Mouse (Mus musculus) spleen, adult 2 months (tissue): ENCODE results near the gene Ndufaf4.

ENCODE experiments used
- CTCF ChIP-seq: fragments of 200-500 bp; IDR thresholded peaks from 2 replicates; pipeline ENCODE4 v1.5.1; 2011; ENCODE audit warnings: mild to moderate bottlenecking, inconsistent platforms; ENCODE audit not compliant: insufficient read depth, insufficient read length, insufficient replicate concordance; ENCODE audit errors: extremely low read depth
- POLR2A ChIP-seq: fragments of 200-500 bp; IDR thresholded peaks from 2 replicates; pipeline ENCODE4 v1.6.1; 2011; ENCODE audit warnings: low read depth, low read length, inconsistent platforms

GRCm38 (mm10) chr4:24850401-24851325 lies 47.2 kb upstream of the Ndufaf4 start, which contains the start of gene Klhl32:
- TF ChIP-seq POLR2A (no peak), CTCF (no peak)
